Mouse (Mus musculus) adrenal gland, postnatal 4 days (tissue): ENCODE measurements at regions not wholly inside any gene's neighbourhood (a gene's known extent, or its start where the extent isn't known, plus 50 kb on each side); places are given as distances from the start of the nearest gene placed in this dataset.

Experiments
- DNase-seq, 2 experiments: peaks; one replicate each; pipeline ENCODE4 v3.0.0; 2021 to 2022; ENCODE audit warnings: low spot score in 2 of 2, mixed read lengths in 2 of 2

DNA sequence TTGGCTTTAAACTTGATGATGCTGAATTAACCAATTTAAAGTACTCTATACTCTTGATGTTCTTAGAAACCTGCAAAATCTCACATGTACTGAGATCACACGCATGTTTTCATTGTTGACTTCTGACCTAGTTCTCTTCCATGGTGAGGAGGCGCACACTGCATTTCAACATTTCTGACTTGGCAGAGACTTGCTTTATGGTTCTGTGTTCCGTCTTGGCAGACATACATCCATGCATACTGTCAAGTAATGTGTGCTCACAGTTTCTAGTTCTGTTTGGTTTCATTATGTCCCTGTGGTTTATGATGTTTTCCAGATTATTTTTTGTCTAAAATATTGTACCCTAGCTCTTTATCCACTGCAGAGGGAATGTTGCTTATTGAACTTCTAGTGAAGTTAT, 198.5 kb downstream of the Gm11077 start:
- DNase-seq: no peak

DNA sequence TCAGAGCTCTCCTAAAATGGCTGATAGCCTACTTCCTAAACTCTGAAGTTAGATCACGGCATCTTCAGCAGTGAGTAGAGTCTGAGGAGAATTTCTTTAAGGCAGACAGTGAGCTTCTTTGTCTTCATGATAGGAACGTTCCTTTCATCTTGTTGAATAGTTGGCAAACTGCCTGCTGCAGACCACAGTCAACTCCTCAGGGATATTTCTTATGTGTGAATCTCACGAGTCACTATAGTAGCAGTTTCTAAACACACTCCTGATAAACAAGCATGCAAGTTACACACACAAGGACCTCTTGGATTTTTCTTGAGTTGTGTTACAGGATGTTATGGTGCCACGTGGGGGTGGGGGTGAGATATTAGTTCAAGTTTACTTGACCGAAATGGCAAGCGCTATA, 205.2 kb downstream of the Gm11077 start:
- no peak for DNase-seq

GRCm38 (mm10) chr6:140938025-140938424, 208.9 kb downstream of the Gm11077 start:
- no peak for DNase-seq

DNA sequence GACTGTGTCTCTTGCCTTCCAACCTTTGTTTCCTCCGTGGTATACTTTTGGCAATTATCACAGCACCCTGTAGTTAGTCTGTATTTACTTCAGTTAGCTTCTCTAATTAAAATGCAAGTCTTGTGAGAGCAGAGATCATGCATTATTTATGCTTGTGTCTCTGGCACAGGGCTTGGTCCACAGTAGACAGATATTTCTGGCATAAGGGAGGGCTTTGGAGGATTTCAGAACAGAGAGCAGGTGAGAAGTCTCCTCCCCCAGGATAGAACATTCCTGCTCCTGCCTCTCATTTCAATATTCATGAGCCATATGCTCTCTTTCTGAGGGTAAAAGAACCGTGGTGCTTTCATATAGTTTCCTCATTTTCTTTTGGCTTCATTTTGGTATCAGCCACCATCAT, 217.6 kb downstream of the Gm11077 start:
- no peak for DNase-seq

DNA sequence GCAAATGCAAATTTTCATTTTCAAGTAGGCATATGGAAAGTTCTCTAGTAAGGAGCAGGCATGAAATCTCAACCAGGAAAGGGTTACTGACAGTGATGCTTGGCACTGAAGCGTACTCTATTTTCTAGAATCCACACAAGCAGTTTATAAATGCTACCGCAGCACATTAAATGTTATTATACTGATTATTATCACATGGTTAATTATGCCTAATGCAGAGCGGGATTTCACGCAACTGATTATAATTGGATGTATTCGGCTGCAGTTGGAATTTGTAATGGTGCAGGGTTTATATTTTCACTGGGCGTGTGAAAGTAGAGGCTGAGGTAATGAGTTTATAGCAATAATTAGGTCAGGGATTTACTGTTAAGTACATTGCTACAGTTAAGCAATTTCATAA, 221.4 kb downstream of the Gm11077 start:
- DNase-seq: no peak

GRCm38 (mm10) chr6:140953256-140953655, 224.2 kb downstream of the Gm11077 start:
- DNase-seq: no peak

- no peak for DNase-seq
Measured at GRCm38 (mm10) chr6:140953721-140954120, 224.6 kb downstream of the Gm11077 start.

DNA sequence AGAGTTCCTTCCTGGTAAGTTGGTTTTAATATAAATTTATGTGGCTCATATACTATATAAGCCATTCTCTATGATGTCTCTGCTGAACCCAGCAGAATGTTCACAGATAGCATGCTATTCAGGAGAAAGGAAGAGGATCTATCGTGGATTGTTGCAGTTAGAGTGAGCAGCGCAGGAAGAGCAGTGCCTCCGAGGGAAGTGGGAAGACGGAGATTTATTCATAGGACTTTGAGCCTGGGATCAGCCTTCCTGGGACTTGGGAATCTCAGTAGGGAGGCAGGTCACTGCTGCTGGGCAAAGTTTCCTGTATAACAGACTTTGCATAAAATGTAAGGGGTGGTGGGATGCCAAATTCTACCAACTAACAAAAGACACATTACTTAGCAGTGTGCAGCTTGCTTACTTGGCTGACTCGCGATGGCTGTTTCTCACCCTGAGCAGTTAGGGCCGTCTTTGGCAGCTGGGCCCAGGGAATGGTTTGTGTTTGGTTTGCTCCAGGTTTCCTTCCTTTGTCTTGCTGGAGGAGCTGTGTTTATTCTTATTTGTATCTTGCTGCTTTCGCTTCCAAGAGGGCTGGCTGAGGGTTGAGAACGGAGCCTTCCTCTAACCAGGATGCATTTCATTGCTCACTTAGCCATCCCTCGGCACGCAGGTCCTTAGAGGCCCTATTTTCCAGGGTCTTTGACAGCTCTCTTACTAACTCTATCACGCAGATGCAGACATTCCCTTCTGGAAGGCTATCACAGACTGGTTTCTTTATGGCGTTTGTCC, 226.9 kb downstream of the Gm11077 start:
- DNase-seq: no peak

DNA sequence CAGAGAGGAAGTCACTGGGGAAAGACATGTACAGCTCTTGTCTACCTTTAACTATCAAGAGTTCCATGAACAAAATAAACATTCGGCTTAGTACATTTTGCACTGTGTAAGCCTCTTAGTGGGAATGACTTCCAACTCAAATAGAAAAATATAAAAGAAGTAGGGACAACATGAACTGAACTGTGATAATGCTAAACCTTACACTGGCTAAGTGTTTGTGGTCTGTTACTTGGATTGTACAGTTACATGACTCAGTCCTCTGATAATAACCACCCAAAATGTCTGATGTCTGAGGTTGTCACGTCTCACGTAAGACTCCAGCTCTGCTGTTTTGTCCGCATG, 227.4 kb downstream of the Gm11077 start:
- no peak for DNase-seq

GRCm38 (mm10) chr6:140961987-140962386, 232.9 kb downstream of the Gm11077 start:
- DNase-seq: no peak

DNA sequence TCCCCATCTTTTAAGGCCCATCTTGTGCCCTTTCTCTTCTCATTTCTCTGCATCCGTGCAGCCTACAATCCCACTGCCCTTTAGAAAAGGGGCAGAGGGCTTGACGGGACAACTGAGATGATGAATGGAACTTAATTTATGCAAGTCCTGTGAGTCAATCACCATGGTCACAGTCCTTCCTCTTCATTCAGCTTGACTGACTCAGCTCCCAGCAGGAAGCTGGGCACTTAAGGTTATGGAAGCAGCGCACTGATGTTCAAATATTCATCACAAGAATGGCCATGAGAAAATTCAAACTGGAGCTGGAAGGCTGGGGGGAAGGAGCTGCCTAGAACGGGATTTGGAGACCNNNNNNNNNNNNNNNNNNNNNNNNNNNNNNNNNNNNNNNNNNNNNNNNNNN, 233.5 kb downstream of the Gm11077 start:
- DNase-seq: no peak

GRCm38 (mm10) chr6:140973732-140974131, 244.6 kb downstream of the Gm11077 start:
- no peak for DNase-seq

DNA sequence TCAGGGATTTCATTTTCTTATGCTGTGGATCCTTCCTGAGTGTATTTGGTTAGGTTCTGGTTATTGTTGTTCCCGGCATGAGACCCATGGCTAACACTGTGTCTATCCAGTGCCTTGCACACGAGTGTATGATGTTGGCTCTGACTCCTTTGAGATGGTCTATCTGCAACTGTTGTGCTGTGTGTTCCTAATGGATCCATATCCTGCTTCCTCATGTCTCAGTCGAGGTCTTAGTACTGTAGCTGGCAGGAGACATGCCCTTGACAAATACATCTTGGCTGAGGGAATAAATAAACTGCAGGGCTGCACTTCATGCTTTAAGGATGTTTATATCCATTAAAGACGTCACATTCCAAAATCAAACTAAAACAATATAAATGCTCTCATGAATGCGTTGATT, 247.9 kb downstream of the Gm11077 start:
- no peak for DNase-seq

DNA sequence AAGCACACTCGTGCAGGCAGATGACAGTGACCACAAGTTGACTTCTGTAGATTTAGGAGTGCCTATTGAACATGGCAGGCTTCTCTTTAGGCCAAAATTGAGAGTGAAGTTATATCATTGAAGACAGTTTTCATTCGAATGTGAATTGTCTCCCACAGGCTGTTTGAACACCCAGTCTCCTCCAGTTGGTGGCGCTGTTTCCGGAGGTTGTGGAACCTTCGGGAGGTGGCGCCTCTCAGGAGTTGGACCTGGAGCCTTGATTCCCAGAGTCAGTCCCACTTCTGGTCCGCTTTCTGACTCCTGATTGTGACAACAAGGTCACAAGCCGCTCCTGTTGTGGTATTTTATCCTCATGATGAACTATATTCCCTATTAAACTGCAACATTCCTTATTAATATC, 254.5 kb downstream of the Gm11077 start:
- no peak for DNase-seq

DNA sequence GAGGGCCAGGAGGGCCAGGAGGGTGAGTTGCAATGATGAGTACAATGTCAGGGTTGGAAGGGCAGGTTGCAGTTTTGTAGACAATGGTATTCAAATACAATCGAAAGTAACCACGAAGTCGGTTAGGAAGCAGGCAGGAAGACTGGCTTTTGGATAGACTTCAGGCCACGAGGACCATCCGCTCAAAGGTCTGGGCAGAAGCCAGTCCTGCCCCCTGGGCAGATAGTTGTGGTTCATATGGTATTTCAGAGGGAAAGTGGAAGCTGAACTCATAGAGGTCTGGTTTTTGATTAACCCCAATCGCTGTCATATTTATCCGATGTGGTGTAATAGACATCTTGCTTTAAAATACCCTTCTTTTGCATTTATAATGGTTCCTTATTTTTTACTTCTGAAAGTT, 255.2 kb downstream of the Gm11077 start:
- DNase-seq: no peak

- no peak for DNase-seq
Measured at GRCm38 (mm10) chr6:140993643-140994580, 255.2 kb upstream of the Pde3a start.

DNA sequence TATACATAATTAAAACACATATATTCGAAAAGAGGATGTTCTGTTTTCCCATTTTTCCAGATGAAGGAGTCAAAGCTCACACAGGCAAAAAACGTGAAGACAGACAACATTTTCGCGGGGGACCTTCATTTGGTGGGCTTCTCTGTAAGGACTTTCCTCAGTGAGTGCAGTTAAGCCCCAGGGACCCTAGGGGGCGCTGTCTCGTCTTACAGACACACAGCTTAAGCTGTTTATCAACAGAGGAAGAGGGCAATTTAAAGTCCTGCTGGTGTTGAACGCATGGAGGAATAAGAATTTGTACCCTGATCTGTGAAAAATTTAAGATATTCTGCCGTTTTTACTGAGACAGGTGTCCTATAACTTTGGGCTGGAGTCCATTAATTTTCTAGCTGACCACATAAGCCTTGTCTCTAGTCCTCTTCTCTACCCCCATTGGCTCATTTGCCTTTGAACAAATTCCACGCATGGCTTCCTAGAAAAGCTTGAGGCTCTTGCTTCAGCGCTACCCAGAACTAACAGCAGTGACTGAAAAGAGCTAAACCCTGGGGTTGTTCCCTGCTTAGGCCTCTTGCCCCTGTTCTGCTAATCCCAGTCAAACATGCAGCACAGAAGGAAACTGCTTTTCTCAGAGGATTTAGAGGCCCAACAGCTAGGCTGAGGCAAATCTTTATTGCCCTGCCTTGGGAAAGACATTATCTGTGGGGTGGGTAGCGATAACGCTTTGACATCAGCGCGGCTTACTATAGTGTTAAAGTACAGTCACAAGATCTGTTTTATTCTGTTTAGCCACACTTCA, 253.5 kb upstream of the Pde3a start:
- DNase-seq: no peak

DNA sequence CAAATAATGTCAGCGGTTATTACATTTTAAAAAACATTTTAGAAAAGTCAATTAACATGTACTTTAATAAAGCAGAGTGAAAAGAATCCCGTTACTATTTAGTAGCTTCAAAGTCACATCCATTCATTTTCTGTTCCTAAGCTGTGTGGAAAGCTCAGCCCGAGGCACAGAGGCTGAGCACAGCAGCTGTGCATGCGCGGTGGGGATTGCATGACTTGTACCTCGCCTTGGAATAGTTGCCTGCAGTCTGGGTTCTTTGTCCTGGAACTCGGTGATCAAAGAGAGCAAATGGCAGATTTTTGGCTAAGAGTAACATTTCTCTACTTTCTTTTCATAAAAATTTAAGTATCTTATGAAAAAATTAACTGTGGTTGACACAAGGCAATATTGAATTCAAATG, 251.0 kb upstream of the Pde3a start:
- DNase-seq: no peak

- no peak for DNase-seq
Measured at GRCm38 (mm10) chr6:141000552-141000951, 248.5 kb upstream of the Pde3a start.

GRCm38 (mm10) chr6:141001306-141001705, 247.8 kb upstream of the Pde3a start:
- DNase-seq: no peak

GRCm38 (mm10) chr6:141015055-141015681, 233.9 kb upstream of the Pde3a start:
- DNase-seq: no peak
